Mouse (Mus musculus): ENCODE measurements around the gene Pif1. TPM values are rescaled to one million over a fixed set of nuclear protein-coding genes. Genes with fewer than 3 reads are reported as not detected.
A peak's percentile ranks its signal among the peaks of the same experiment; 100 is the strongest.

The Pif1 gene
- not detected in 2 replicates for total RNA-seq (2017)

GRCm38 (mm10) chr9:65586406-65587269 is at the start of gene Pif1:
TSS of gene Pif1 (plus strand) at chr9:65587160.
- ATAC-seq (ENCODE audit: extremely low read depth, insufficient number of reproducible peaks, low FRiP score, poor library complexity, severe bottlenecking) = peak; percentile 82

GRCm38 (mm10) chr9:65537901-65538630 is 48.9 kb upstream of the Pif1 start:
- ATAC-seq (ENCODE audit: extremely low read depth, insufficient number of reproducible peaks, low FRiP score, poor library complexity, severe bottlenecking) = no peak

DNA sequence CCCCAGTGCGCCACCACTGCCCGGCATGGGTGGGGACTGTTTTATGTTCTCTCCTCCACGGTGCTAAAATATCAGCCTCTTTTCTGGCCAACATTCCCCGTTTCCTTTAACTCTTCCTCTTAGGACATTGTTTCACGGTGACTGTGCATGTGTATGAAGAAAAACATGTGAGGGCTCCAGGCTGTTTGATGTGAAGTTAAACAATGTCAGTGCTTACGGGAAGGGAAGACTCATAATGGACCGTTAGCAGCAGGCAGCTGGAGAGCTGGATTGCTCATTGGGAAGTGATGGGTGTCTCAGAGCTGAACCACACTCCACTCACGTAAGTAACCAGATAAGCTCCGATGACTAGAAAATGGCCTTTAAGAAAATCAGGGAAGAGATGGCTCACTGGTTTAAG is 47.3 kb upstream of the Pif1 start:
- ATAC-seq (ENCODE audit: extremely low read depth, insufficient number of reproducible peaks, low FRiP score, poor library complexity, severe bottlenecking) = no peak

- peak; percentile 82 for ATAC-seq (ENCODE audit: extremely low read depth, insufficient number of reproducible peaks, low FRiP score, poor library complexity, severe bottlenecking)
Observed at GRCm38 (mm10) chr9:65541126-65542068, 45.6 kb upstream of the Pif1 start.

- peak; percentile 36 for ATAC-seq (ENCODE audit: extremely low read depth, insufficient number of reproducible peaks, low FRiP score, poor library complexity, severe bottlenecking)
Observed at GRCm38 (mm10) chr9:65542111-65542524, 44.8 kb upstream of the Pif1 start.

DNA sequence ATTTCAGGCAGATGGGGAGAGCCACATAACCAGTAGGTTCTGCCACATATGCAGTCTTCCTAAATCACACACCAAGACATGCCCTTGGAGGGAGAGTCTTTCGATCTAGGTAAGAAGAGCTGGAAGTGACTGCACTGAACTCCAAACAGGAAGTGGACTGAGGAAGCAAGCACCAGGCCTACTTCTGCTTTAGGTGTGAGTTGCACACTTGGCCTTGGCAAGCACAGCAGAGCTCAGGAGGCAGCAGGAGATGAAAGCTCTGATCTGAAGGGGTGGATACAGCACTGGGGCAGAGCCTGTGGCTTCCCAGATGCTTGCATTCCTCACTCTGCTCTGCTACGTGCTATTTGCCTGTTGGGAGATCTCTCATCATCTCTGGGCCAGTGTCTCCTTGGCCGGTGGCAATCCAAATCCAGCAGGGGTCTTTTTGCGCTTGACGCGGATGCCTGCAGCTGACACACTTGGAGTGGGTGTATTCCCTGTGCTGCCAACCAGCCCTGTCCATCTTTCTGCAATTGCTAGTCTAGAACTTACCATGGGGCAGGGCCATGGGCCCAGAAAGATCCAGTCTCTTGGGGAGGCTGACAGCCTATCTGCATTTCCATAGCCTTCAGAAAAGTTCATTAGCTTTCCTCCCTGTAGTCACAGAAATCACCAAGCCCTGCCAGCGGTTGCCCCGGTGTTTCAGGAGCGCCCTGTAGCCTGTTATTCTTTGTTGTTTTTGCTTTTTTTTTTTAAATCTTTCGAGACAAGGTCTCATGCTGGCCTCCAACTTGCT is 41.1 kb upstream of the Pif1 start:
- peak; percentile 69 for ATAC-seq (ENCODE audit: extremely low read depth, insufficient number of reproducible peaks, low FRiP score, poor library complexity, severe bottlenecking)

DNA sequence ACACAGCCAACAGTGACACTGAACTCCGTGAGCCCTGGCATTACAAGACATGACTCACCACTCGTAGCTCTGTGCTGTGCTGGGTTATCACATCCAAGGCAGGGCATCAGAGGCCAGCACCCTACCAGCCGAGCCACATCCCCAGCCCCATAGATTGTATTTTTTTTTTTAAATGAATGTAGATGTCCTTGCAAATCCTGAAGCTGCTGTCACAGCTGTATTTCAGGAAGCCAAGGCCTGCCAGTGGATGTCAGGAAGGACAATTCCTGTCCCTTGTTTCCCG is 40.6 kb upstream of the Pif1 start:
- ATAC-seq (ENCODE audit: extremely low read depth, insufficient number of reproducible peaks, low FRiP score, poor library complexity, severe bottlenecking) = no peak

DNA sequence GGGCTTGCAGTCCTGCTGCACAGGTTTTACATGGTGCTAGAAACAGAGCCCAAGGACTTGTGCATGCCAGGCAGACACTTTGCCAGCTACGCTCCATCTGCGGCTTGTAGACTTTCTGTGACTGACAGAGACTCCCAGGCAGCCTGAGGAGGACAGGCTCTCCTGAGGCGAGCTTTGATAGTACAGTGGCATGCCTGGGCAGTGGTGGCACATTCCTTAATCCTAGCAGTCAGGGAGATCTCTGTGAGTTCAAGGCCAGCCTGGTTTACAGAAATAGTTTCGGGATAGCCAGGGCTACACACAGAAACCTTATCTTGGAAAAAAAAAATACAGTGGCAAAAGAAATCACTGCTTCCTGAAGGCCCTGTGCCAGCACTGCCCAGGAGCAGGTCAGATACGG is 39.8 kb upstream of the Pif1 start:
- no peak for ATAC-seq (ENCODE audit: extremely low read depth, insufficient number of reproducible peaks, low FRiP score, poor library complexity, severe bottlenecking)

DNA sequence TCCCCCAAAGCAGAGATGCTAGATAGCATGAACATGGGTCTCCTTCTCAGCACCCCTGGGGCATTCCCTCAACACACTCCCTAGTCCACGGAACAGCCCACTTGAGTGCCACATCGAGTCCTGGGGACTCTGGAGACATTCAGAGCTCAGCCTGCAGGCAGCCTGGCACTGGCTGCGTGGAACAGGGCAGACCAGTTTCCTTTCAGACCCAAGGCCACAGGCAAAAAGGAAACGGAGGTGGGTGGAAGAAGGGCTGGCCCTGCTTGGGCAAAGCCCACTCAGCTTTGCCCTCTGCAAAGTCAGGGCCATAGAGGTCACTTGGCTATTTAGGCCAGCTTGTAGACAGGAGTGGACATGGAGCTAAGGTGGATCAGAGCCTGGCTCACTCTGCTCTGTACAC is 39.1 kb upstream of the Pif1 start:
- no peak for ATAC-seq (ENCODE audit: extremely low read depth, insufficient number of reproducible peaks, low FRiP score, poor library complexity, severe bottlenecking)

DNA sequence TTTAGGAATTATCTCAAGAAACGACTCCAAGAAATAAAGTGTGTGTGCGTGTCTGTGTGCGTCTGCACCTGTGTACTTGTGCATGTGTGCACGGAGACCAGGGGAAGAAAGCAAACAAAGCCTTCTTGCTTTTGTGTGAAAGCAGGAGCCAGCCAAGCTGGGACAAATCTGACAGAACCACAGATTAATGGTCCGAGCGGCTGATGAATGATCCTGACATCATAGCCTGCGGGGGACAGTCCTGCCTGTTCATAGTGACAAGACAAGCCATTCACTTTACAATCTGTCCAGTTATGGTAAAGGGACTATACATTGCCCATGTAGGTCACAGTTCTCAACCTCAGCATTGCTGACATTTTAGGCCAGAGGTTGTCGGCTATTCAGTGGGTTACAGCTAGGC is 38.6 kb upstream of the Pif1 start:
- no peak for ATAC-seq (ENCODE audit: extremely low read depth, insufficient number of reproducible peaks, low FRiP score, poor library complexity, severe bottlenecking)

DNA sequence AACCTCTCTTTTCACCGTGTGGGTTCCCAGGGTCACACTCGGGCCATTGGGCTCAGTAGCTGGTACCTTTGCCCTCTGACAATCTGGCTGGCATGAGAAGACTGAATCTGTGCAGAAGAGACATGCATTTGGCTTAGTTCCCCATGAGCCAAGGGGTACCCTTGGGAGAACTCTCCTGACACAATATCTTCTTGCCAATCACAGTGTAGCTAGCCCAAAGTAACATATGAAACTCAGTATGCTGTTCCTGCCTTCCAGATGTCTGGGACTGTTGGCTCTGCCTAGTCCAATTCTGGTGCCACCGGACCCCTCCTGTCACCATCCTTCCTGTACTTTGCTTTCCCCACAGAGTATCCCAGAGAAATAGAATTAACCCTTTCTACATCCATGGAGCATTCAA is 37.8 kb upstream of the Pif1 start:
- ATAC-seq (ENCODE audit: extremely low read depth, insufficient number of reproducible peaks, low FRiP score, poor library complexity, severe bottlenecking) = no peak

DNA sequence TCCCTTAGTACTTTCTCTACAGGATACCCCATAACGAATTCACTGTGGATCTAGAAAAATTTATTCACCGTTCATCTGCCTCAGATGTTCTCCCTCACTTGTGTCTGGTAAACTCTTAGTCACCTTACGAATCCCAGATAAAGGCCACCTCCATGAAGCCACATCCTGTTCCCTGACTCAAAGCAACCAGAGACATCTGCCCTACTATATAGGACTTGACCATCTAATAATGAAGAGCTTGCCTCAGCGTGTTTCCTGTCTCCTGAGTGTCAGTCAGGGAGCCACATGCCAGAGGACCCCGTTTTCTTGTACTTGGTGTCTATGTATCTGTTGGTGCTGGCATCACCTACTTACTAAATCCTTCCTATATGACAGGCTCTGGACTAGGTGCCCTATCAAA is 37.3 kb upstream of the Pif1 start:
- ATAC-seq (ENCODE audit: extremely low read depth, insufficient number of reproducible peaks, low FRiP score, poor library complexity, severe bottlenecking) = no peak

DNA sequence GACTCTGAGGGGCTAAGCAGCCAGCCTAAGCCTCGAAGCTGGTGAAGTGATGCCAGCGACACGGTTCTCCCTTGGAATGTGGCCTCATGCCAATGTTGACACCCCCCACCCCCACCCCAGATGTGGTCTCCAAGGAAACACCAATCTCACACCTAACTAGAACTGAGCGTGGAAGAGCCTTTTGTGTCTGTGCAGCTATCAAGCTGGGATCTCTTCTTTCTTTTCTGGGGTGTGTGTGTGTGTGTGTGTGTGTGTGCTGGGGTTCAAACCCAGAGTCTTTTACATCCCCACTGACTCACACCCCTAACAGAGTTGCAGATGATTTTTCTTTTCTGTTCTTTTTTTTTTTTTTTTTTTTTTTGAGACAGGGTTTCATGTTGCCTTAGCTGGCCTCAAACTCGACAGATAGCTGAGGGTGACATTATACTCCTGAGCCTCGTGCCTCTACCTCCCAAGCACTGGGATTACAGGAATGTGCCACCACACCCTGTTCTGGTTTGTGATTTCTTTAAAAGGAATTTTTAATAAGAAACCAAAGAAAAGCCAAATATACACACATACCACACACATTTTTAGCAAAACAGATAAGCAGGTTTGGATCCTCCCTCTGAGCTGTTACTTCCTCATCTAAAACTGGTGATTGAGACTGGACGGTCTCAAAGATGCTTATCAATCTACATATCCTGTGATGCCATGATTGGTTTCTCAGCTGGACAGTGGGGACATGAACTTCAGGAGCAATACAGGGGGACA is 36.7 kb upstream of the Pif1 start:
- ATAC-seq (ENCODE audit: extremely low read depth, insufficient number of reproducible peaks, low FRiP score, poor library complexity, severe bottlenecking) = no peak

GRCm38 (mm10) chr9:65551035-65551434 is 35.9 kb upstream of the Pif1 start:
- peak; percentile 63 for ATAC-seq (ENCODE audit: extremely low read depth, insufficient number of reproducible peaks, low FRiP score, poor library complexity, severe bottlenecking)

- no peak for ATAC-seq (ENCODE audit: extremely low read depth, insufficient number of reproducible peaks, low FRiP score, poor library complexity, severe bottlenecking)
Observed at GRCm38 (mm10) chr9:65552141-65552540, 34.8 kb upstream of the Pif1 start.

GRCm38 (mm10) chr9:65552711-65553110 is 34.2 kb upstream of the Pif1 start:
- ATAC-seq (ENCODE audit: extremely low read depth, insufficient number of reproducible peaks, low FRiP score, poor library complexity, severe bottlenecking) = no peak

- no peak for ATAC-seq (ENCODE audit: extremely low read depth, insufficient number of reproducible peaks, low FRiP score, poor library complexity, severe bottlenecking)
Observed at GRCm38 (mm10) chr9:65555001-65555405, 32.0 kb upstream of the Pif1 start.

- no peak for ATAC-seq (ENCODE audit: extremely low read depth, insufficient number of reproducible peaks, low FRiP score, poor library complexity, severe bottlenecking)
Observed at GRCm38 (mm10) chr9:65555621-65556020, 31.3 kb upstream of the Pif1 start.

Measured in neutrophil, adult 5-6 weeks (primary cell).